Mouse (Mus musculus): ENCODE measurements at regions not wholly inside any gene's neighbourhood (a gene's known extent, or its start where the extent isn't known, plus 50 kb on each side); places are given as distances from the start of the nearest gene placed in this dataset.
"Not testable (repeated sequence)": the region's sequence is repeated elsewhere in the genome, so short reads cannot be mapped to it uniquely, and the experiment has no call there.

DNA sequence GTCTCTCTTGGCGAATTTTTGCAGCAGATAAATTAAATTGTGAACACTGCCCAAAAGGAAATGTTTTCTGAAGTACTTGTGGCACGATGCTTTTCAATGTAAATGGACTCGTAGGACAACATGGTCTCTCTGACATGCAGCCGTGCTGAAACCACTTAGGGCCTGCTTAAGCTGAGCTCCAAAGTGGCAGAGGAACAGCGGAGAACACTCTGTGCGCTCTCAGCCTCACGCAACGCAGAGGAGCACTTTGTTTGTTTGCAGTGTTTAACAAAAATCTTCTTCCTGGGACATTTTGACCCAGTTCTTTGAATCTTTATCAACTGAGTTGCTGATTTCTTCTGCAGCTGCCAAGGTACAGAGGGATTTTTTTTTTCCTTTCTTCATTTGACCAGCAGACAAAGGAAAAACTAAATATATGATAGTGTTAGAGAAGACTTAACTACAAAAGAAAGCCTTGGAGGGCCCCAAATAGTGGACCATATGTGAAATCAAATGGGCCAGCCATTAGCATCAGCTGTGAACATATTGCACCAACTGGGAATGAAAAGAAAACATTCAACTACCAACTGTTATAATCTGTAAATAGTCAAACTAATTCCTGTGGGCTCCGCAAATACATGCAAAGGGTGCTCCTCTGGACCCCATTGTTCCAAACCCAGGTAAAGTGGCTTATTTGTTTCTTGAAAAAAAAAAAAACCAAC, 639.5 kb downstream of the Rwdd3 start:
- no peak for DNase-seq (ENCODE audit: low read depth, low spot score)

DNA sequence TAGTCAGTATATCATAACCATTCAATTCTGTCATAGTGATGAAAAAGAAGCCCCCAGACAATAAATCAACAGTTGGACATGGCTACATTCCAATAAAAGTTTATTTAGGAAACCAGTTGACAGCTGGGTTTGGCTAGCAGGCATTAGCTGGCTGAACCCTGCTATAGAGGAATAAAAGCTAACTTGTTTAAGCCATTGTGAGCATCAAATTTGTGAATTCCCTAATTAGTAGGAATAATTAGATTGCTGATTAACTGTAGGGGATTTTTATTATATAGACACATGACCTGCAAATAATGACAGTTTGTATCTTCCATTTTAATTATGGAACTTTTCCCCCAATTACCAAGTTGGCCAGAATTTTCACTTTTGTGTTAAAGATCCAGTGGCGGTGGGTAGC, 659.8 kb downstream of the Rwdd3 start:
- DNase-seq (ENCODE audit: low read depth, low spot score): no peak

DNA sequence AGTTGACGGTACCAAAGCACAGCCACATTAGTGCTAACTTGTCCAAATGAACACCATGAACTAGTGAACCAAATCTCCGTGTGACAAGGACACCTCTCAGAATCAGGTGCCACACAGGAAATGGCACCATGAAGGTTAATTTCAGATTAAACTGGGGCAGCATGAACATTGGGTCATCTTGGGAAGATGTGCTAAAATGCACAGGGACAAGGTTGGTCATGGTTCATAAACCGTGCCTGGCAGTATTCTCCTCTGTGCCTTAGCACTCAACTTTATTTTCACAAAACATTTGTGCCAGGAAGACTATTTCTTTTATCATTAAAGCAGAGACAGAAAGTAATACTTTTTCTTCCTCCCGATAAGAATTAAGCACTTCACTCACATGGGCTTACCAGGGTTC, 672.6 kb downstream of the Rwdd3 start:
- DNase-seq (ENCODE audit: low read depth, low spot score): no peak

DNA sequence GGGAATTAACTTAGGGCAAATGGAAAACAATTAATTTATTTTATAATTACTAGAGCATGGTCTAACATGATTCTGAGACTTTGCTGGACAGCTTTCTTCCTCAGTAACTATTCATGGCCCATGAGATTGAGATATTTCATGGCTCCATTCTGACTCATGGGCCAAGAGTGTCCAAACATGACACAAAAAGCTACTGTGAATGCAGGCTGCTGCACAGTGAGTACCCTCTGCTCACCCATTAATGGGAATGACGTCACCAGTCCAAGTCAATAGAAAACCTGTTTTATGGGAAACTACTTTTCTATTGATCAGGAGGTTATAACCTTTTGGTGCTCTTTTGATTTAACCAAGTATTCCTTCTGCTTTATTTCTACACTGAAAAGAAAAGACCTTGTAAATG, 693.6 kb downstream of the Rwdd3 start:
- DNase-seq (ENCODE audit: low read depth, low spot score): no peak

- no peak for DNase-seq (ENCODE audit: low read depth, low spot score)
Measured at GRCm38 (mm10) chr3:120477232-120477631, 693.0 kb upstream of the Ptbp2 start.

DNA sequence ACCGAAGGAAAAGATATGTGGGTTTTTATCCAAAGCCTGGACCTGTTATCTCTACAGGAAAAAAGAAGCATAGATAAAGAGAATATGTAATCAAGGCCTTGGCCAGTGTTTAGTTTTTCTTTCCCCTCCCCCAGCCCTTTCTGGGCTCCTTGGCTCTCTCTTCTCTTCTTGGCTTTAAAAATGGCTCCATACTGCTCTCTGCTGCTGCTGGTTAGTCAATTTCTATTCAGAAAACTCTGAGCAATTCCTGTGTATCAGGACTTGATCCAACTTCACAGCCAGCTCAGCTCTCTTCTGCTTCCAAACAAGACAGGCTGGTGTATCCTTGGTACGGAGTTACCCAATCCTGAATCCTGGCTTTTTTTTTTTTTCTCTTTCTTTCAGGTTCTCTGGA, 689.4 kb upstream of the Ptbp2 start:
- DNase-seq (ENCODE audit: low read depth, low spot score): peak; percentile 86

GRCm38 (mm10) chr3:120472687-120473644, 688.7 kb upstream of the Ptbp2 start:
- peak; percentile 14 for DNase-seq (ENCODE audit: low read depth, low spot score)

GRCm38 (mm10) chr3:120471878-120472444, 687.7 kb upstream of the Ptbp2 start:
- no peak for DNase-seq (ENCODE audit: low read depth, low spot score)

GRCm38 (mm10) chr3:120468887-120469286, 684.6 kb upstream of the Ptbp2 start:
- DNase-seq (ENCODE audit: low read depth, low spot score): no peak

- no peak for DNase-seq (ENCODE audit: low read depth, low spot score)
Measured at GRCm38 (mm10) chr3:120460717-120461116, 676.5 kb upstream of the Ptbp2 start.

DNA sequence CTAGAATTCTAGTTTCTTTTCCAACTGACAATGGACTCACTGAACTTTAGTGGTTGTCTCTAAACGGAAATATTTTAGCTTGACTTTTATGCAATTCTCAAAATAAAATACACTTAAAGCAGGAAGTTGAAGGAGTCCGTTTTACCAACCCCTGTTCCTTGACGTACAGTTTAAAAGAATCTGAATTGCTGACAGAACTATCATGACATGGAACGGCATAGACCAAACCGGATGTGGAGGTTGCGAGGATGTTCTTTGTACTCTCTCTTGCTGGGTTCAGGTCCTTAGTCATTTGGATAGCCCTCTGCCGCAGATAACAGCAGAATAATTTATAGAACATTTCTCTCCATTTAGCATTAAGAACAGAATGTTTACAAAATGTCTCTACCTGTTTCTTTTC, 673.6 kb upstream of the Ptbp2 start:
- no peak for DNase-seq (ENCODE audit: low read depth, low spot score)

- no peak for DNase-seq (ENCODE audit: low read depth, low spot score)
Measured at GRCm38 (mm10) chr3:120441127-120441526, 656.9 kb upstream of the Ptbp2 start.

DNA sequence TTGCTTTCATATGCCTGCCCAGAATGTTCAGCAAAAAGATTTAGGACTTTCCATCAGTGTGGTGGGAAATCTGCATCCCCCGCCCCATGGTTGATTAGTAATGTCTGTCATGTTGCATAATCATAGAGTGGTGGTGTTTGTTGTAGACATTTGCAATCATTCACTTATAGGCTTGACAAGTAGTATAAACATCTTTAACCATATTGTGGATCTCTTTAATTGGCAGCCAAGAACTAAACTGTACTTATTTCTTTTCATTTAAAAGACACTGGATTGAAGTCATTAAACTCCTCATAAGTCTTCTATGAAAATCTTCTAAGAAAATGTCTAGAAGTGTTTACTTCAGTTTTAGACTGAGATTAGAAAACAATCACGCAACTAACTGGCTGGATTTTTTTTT, 646.0 kb upstream of the Ptbp2 start:
- no peak for DNase-seq (ENCODE audit: low read depth, low spot score)

DNA sequence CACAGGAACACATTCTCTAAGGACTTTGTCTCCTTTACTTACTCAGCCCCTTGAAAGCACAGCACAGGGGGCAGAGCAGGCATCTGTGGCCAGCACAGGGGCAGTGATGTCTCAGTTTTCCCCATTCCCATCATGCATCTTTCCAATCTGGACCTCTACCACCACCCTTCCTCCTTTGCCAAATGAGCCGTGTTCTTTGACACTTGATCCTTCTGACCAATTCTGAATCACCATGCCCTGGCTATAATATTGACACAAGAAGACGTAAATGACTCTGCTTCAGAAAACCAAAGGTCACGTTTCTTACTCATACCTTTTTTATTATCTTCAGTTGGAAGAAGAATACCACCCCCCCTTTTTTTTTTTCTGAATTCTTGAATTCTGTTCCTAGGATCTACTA, 632.4 kb upstream of the Ptbp2 start:
- no peak for DNase-seq (ENCODE audit: low read depth, low spot score)

GRCm38 (mm10) chr3:120375688-120376289, 591.5 kb upstream of the Ptbp2 start:
- DNase-seq (ENCODE audit: low read depth, low spot score): no peak

DNA sequence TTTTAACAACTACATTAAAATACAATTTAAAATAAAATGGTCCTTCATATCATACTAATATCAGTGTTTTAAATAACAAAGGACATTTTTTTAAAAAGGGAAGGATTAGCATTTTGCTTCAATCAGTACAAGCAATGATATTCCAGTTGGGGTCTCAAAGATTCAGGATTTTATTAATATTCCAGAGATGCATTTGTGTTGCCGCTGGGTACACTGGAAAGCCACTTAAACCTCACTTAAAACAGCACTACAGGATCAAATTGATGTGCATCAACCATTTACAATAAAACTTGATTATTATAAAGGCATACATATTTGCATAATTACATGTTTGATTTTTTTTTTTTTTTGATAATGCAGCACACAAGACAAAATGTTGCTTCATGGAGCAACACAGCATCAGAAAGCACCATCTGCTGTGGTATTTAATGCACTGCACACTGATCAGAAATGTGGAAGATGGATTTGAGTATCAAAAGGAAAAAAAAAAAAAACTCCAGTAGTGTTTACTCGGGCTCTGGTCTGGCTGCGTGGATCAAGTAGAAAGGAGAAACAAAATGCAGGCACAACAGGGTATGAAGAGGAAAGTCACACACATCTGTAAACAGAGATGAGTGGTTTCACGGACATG, 558.6 kb upstream of the Ptbp2 start:
- no peak for DNase-seq (ENCODE audit: low read depth, low spot score)

GRCm38 (mm10) chr3:120341882-120342281, 557.6 kb upstream of the Ptbp2 start:
- DNase-seq (ENCODE audit: low read depth, low spot score): no peak

DNA sequence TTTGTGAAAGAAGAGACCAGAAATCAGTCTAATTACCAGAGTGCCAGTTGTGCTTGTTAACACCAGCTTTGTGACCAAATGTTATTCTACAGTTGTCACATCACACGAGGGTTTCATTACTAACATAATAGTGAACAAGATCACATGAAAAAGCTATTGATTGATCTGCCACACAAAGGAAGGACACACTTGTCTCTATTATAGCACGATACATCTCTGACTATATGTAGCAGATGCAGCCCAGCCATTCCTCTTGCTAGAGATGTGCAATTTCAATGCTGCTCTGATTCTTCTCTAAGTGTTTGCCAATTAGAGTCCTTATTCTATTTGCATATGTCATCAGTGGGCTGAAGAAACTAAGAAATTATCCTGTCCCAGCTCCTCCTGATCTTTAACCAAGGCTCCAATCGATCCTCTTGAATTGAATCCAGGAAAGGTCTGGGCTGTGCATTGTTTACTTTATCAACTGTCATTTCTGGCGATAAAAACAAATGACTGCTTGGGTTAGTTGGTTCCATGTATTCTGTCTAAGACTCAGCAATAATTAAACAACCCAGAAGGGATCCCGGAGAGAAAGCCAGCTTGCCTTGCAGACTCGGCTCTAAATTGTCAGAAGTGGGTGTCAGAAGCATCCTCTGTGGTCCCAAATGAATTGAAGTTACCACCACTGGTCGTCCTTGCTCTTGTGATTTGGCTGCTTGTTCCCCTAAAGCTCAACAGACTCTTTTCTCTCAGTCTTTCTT, 551.7 kb upstream of the Ptbp2 start:
- DNase-seq (ENCODE audit: low read depth, low spot score): no peak

DNA sequence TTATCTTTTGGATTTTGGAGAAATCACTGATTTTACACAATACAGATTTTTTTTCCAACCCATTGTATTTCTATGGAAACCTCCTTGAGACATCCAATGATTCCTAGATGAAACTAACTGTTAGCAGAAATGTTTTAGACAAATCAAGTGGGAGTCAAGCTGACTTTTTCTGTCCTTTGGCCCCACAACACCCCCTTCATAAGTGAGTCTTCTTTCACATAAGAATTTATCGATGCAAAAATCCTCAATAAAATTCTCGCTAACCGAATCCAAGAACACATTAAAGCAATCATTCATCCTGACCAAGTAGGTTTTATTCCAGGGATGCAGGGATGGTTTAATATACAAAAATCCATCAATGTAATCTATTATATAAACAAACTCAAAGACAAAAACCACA, 522.8 kb upstream of the Ptbp2 start:
- DNase-seq (ENCODE audit: low read depth, low spot score): not testable (repeated sequence)

DNA sequence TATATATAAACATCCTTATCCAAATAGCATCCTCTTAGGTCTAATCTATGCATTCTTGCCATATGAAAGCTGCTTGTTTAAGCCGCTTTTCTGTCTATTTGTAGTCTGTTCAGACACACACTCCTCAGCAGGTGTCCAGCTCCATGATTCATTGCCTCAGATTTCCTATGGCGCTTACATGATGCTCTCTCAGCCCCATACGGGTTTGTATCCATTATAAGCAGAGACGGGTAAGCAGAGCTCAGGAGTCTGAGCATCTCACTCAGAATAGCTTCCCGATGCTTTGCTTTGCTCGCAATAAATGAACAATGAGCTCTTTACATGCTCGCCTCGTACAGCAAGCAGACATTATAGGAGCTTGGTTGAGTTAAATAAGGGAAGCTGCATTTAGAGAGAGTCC, 521.3 kb upstream of the Ptbp2 start:
- no peak for DNase-seq (ENCODE audit: low read depth, low spot score)

All from brain, embryonic 18.5 days (tissue).